Mouse (Mus musculus) midbrain, postnatal 0 days (tissue): ENCODE measurements around the gene Atf2. TPM values are rescaled to one million over a fixed set of nuclear protein-coding genes. Genes with fewer than 3 reads are reported as not detected.

Experiments used
- ATAC-seq: fragments of 200-750 bp; cut with Nextera tagmentation; 2 replicates; pipeline ENCODE4 v1.8.0; 2017; ENCODE audit warnings: moderate number of reproducible peaks, mild to moderate bottlenecking, moderate TSS enrichment, moderate library complexity; ENCODE audit not compliant: low FRiP score
- DNase-seq: peaks from one replicate; pipeline ENCODE4 v3.0.0-alpha.2; 2015; ENCODE audit warnings: low spot score
- H3K27ac ChIP-seq: fragments of 300-500 bp; sonication (generic); 2 replicates; pipeline ENCODE4 v1.5.1; 2014; ENCODE audit warnings: low read depth, mild to moderate bottlenecking, low read length, mixed read lengths
- H3K27me3 ChIP-seq: fragments of 300-500 bp; sonication (generic); 2 replicates; pipeline ENCODE4 v1.6.1; 2014; ENCODE audit warnings: low read length, control low read depth, mixed read lengths; ENCODE audit not compliant: insufficient read depth
- H3K36me3 ChIP-seq: fragments of 300-500 bp; sonication (generic); 2 replicates; pipeline ENCODE4 v1.6.1; 2014; ENCODE audit warnings: low read length, control low read depth, mixed read lengths; ENCODE audit not compliant: insufficient read depth
- H3K4me1 ChIP-seq: fragments of 300-500 bp; sonication (generic); 2 replicates; pipeline ENCODE4 v1.6.1; 2014; ENCODE audit warnings: mild to moderate bottlenecking, control low read depth, antibody characterized with exemption, low read length, mixed read lengths; ENCODE audit not compliant: insufficient read depth
- H3K4me2 ChIP-seq: fragments of 300-500 bp; sonication (generic); 2 replicates; pipeline ENCODE4 v1.6.1; 2014; ENCODE audit warnings: low read depth, mild to moderate bottlenecking, low read length, mixed read lengths; ENCODE audit not compliant: poor library complexity, severe bottlenecking
- H3K4me3 ChIP-seq: fragments of 300-500 bp; sonication (generic); 2 replicates; pipeline ENCODE4 v1.5.1; 2014; ENCODE audit warnings: low read depth, mild to moderate bottlenecking, low read length, moderate library complexity
- H3K9ac ChIP-seq: fragments of 300-500 bp; sonication (generic); replicated peaks from 2 replicates; pipeline ENCODE4 v1.6.1; 2014; ENCODE audit warnings: mild to moderate bottlenecking, low read length, moderate library complexity, mixed read lengths; ENCODE audit not compliant: poor library complexity, severe bottlenecking
- H3K9me3 ChIP-seq: fragments of 300-500 bp; sonication (generic); 2 replicates; pipeline ENCODE4 v1.6.1; 2016; ENCODE audit warnings: low read length, control low read depth
- CTCF ChIP-seq: IDR thresholded peaks from 2 replicates; pipeline ENCODE4 v1.5.1; 2016; ENCODE audit warnings: antibody characterized with exemption, mild to moderate bottlenecking
- WGBS: fragments of 180-500 bp; shearing (Covaris S2); extraction: QIAGEN DNeasy Blood & Tissue Kit; methylation state at CpG from one replicate; pipeline ENCODE4 v1.1.7; 2014; 5-methylcytosine and 5-hydroxymethylcytosine counted together
- polyA plus RNA-seq: library from polyadenylated mRNA; unstranded; fragments of >200 nt; fragmentation: Nextera tagmentation; extraction: Ambion mirVana; gene quantifications from 2 replicates; pipeline ENCODE4 v1.2.1, GENCODE M21; 2015
- total RNA-seq: library from RNA; depleted of rRNA; stranded (reverse); fragments of >200 nt; gene quantifications from 2 replicates; pipeline ENCODE4 v1.2.3, GENCODE M21; 2014

Gene Atf2
- total and polyA plus RNA-seq, 2 experiments from 2014 or later: 82.3 to 90.6 TPM

- Histone ChIP-seq H3K4me3 (peak overlapping the region; percentile 97), H3K9ac (peak overlapping the region; percentile 66), H3K4me2 (peak overlapping the region; percentile 53), H3K9me3 (no peaks in the 10 kb centered on the region), H3K36me3 (no peaks in the 10 kb centered on the region), H3K27ac (peak overlapping the region; percentile 88), H3K4me1 (no peaks in the 10 kb centered on the region), H3K27me3 (no peaks in the 10 kb centered on the region)
- no peak for TF ChIP-seq CTCF
- DNase-seq (peak; percentile 23), ATAC-seq (no peak)
- 63% methylated on average over 22 of the region's 22 CpGs for WGBS
Measured at GRCm38 (mm10) chr2:73893473-73894270, 1.2 kb upstream of the Atf2 start.

DNA sequence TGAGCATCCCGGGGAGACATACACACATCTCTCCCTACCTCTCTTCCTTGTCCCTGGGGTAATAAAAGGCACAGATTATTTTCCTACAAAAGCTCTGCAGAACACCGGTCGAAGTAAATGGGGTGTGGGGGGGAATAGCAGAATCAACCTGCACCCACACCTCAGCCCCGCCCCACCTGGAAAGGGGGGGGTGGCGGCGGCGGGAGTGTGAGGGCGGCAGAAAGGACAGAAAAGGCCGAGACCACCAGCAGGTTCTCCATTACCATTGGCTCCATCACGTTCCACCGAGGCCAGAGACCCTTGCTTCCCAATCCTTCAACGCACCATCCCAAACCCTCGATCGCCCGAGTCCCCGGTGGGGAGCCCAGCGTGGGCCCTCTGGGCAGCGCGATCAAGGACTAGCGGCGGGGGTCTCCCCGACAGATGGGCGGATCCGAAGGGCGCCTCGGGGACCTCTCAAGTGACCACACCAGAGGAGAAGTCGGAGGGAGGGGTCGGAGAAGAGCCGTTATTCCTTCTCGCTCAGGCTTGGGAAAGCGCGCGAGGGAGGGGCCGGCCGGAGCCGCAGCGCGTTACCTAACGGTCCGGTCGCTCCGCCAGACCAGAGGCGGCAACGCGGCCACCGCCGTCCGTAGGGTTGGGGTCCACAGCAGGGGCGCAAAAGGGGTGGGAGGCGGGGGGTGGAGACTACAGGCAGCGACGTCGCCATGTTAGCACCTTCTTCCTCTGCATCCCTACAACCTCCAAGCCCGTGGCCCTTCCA lies 557 bp downstream of the Atf2 start:
- WGBS: under 1% methylated on average over 52 of the region's 54 CpGs
- Histone ChIP-seq H3K27ac (peak overlapping the region; percentile 90), H3K4me1 (no peaks in the 10 kb centered on the region), H3K4me2 (peak overlapping the region; percentile 77), H3K4me3 (peak overlapping the region; percentile 97), H3K36me3 (no peaks in the 10 kb centered on the region), H3K9me3 (no peaks in the 10 kb centered on the region), H3K27me3 (no peaks in the 10 kb centered on the region), H3K9ac (peak overlapping the region; percentile 97)
- ATAC-seq (peak; percentile 67), DNase-seq (peak; percentile 58)
- no peak for TF ChIP-seq CTCF

- H3K27me3 ChIP-seq: no peaks in the 10 kb centered on the region
- no peaks in the 10 kb centered on the region for H3K4me1 ChIP-seq
- H3K9ac ChIP-seq: no peak overlapping the region
- no peak overlapping the region for H3K4me3 ChIP-seq
- H3K4me2 ChIP-seq: no peak overlapping the region
- peak; percentile 18; the same call in 1 of the 2 replicates for TF ChIP-seq CTCF
- H3K27ac ChIP-seq: no peak overlapping the region
- 72% methylated on average over 2 of the region's 2 CpGs for WGBS
- H3K36me3 ChIP-seq: no peaks in the 10 kb centered on the region
- DNase-seq (no peak), ATAC-seq (no peak)
- H3K9me3 ChIP-seq: no peaks in the 10 kb centered on the region
Measured at GRCm38 (mm10) chr2:73885997-73886396, 6.4 kb downstream of the Atf2 start.

GRCm38 (mm10) chr2:73877891-73878290 lies 14.5 kb downstream of the Atf2 start:
- no peak overlapping the region for H3K9ac ChIP-seq
- no peak for TF ChIP-seq CTCF
- H3K4me2 ChIP-seq: no peak overlapping the region
- H3K4me3 ChIP-seq: no peak overlapping the region
- DNase-seq (no peak), ATAC-seq (no peak)
- H3K4me1 ChIP-seq: no peaks in the 10 kb centered on the region
- H3K36me3 ChIP-seq: no peaks in the 10 kb centered on the region
- WGBS: 88% methylated on average over 2 of the region's 2 CpGs
- no peaks in the 10 kb centered on the region for H3K27me3 ChIP-seq
- H3K9me3 ChIP-seq: no peaks in the 10 kb centered on the region
- H3K27ac ChIP-seq: no peak overlapping the region

GRCm38 (mm10) chr2:73867764-73868487 lies 24.5 kb downstream of the Atf2 start:
- Histone ChIP-seq H3K36me3 (no peaks in the 10 kb centered on the region; the same call in 1 of the 2 replicates), H3K4me2 (no peak overlapping the region), H3K27me3 (no peaks in the 10 kb centered on the region), H3K4me1 (no peaks in the 10 kb centered on the region), H3K27ac (no peak overlapping the region), H3K9me3 (no peaks in the 10 kb centered on the region), H3K4me3 (no peak overlapping the region), H3K9ac (no peak overlapping the region)
- DNase-seq (no peak), ATAC-seq (no peak)
- peak; percentile 31 for TF ChIP-seq CTCF
- WGBS: 82% methylated on average over 16 of the region's 16 CpGs
